Mouse (Mus musculus) pancreas, adult 10 weeks (tissue): ENCODE measurements around the gene Ppp1ca. TPM values are rescaled to one million over a fixed set of nuclear protein-coding genes. Genes with fewer than 3 reads are reported as not detected.

Source experiments
- polyA plus RNA-seq: library from polyadenylated mRNA; stranded (reverse); fragments of 350-450 nt; fragmentation: Illumina TruSeq; extraction: RNeasy Lipid Tissue Mini Kit (QIAGEN cat#74804); gene quantifications from one replicate; pipeline ENCODE4 v1.2.3, GENCODE M21; 2015; ENCODE audit warnings: low read depth, low replicate concordance; ENCODE audit not compliant: insufficient read depth

The Ppp1ca gene
- polyA plus RNA-seq = 54.4 TPM

DNA sequence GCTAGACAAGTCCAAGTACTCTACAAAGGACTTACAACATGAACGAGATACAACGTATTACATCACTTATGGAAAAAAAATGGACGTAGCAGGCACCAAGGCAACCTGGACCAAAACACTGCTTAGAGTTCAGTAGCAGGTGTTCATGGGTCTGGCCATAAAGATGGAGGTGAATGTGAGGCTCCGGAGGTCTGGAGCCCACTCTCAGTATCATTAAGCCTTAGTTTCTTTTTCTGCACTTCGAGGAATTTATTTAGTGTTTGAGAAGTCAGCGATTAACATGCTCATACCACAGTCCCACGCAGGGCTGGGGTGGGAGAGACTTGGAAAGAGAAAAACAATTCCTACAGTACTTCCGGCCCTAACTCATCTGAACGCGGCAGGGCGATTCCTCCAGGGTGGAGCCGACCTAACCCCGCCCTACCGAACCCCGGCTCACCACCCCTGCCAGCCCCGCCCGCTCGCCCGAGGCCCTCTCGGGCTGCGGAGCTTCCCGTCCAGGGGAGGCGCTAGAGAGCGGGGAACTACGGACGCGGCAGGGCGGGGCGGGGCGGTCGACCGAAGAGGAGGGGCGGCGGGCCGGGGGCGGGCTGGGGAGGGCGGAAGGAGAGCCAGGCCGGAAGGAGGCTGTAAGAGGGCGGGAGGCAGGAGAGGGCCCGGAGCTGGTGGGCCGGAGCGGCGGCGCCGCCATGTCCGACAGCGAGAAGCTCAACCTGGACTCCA, at the start of gene Ppp1ca:
TSS of gene Ppp1ca (plus strand) at position 538 of the 723 bp plus-strand sequence.

DNA sequence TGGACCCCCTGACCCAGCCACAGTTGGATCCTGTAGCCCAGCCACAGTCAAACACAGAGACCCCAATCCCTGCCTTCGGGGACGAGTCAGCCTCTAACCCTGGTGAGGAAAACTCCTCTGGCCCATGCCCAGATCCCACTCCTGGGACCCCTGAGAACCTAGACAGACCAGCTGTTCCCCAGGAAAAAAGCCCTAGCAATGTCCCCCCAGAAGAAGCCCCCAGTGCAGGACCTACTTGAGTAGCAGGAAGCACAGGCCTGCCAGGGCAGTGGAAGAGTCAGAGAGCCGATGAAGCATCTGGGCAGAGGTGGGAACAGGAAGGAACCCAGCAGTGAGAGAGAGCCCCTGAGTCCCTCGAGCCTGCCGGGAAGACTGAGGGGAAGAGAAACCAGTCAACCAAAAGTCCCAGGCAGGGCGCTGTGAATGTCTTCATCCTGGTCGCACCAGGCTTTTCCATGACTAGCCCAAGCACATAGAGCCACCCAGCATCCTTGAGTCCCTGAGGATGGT, 48.1 kb upstream of the Ppp1ca start, which contains the start of gene Cabp4:
TSS of gene Cabp4 (minus strand) at position 275 of the 510 bp plus-strand sequence.

DNA sequence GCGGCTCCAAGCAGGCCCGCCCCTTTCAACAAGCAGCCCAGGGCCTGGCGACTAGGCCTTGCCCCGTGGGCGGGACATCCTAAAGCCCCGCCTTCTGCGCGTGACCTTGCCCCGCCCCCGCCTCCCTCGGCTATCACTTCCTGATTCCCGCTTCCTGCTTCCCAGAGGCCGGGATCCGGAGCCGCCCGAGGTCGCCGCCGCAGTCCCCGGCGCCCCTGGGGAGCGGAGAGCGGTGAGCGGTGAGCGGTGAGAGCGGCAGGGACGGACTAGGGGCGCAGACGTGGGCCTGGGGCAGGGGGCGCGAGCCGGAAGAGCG, 43.4 kb upstream of the Ppp1ca start, which contains the start of gene Coro1b:
TSS of gene Coro1b (plus strand) at position 129 of the 316 bp plus-strand sequence.

DNA sequence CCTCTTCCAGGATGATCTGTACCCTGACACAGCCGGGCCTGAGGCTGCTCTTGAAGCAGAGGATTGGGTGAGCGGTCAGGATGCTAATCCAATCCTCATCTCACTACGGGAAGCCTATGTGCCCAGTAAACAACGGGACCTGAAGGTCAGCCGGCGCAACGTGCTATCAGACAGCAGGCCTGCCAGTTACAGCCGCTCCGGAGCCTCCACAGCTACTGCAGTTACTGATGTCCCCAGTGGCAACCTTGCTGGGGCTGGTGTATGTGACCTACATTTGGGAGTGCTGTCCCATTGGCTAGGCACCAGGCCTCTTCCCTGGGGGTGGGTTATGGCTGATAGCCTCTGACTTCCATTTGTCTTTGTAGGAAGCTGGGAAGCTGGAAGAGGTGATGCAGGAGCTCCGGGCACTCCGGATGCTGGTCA, 38.6 kb upstream of the Ppp1ca start, which contains the start of gene Ptprcap:
TSS of gene Ptprcap (plus strand) at position 373 of the 423 bp plus-strand sequence.

DNA sequence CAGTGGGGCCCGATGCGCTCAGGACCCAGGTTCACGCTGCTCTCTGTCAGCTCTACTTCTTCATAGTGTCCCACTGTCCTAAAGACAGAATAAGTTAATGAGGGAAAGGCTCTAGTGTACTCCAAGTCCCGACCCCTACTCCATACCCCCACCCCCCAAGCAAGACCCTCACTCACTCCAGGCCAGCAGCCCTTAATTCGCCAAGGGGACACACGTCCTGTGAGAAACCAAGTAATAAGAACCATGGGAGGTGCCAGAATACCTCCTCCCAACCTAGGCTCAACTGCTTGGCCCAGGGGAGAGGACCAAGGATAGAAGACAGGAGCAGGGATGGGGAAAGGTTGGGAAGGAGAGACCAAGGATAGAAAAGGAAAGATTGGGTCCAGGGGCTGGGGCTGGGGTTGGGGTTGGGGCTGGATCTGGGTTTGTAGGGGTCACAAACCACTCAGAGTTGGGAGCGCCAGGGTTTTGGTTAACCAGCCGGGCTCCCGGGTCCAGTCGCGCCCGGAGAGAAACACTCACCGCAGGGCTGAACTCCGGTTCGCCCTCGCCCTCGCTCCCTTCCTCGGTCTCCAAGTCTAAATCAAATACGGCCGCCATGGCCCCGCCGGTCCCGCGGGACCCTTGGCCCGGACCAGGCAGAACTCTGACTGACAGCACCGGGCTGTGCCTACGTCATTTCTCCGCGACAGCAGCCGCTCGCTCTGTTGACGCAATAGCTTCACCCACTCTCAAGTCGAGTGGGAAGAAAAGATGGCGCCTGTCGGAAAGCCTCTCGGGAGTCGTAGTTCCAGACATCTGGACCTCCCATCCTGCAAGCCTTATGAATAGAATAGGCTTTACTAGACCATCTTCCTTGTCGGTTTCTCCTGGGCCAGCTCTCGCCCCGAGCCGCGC, 29.0 kb upstream of the Ppp1ca start, which contains the start of gene Rps6kb2:
TSS of gene Rps6kb2 (minus strand) at position 709 of the 897 bp plus-strand sequence.

DNA sequence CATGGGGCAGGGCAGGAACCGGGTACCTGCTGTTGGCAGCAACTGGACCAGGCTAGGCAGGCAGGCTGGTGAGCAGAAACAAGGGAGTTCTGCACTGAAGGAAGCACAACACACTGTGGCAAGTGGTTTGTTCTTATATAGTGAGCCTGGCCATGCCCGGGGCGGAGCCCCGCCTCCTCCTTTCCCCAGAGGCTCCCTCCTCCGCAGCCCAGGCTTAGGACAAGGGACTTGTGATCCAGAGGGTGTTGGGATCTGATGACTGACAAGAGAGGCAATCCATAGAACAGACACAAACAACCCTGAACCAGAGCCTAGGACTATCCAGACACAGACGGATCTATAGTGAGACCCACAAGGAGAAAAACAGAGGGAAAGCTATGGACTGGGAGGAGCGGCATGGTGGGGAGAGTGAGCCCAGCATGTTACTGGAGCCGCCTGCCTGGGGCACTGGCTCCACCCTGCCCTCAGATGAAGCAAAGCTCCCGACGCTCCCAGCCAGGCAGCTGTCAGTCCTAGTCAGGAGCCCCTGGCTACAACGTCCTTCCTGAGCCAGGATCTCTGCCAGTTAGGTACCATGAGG, 16.4 kb upstream of the Ppp1ca start, which contains the start of gene Carns1:
TSS of gene Carns1 (minus strand) at position 112 of the 580 bp plus-strand sequence.

DNA sequence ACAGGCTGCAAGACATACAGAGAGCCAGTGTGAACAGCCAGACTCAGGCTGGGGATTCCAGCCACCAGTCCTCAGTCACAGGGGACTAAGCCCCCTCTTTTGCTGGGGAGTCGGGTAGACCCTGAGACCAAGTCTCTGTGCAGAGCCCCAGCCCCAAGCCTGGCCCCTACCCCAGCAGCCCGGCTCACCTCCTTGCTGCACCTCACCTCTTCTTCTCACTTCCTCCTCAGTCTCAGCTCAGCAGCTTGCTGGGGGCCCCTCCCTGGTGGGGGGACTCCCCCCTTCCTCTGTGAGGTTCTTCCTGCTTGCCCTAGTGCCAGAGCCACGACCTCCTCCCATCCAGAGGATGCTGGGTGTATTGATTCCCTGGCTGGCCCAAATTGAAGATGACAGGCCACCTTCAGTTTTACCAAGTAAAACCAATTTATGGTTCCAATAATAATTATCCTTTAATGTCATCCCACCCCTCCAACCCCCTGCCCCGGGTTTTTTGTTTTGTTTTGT, 982 bp upstream of the Ppp1ca start, which contains the start of gene Tbc1d10c:
TSS of gene Tbc1d10c (minus strand) at position 454 of the 504 bp plus-strand sequence.

DNA sequence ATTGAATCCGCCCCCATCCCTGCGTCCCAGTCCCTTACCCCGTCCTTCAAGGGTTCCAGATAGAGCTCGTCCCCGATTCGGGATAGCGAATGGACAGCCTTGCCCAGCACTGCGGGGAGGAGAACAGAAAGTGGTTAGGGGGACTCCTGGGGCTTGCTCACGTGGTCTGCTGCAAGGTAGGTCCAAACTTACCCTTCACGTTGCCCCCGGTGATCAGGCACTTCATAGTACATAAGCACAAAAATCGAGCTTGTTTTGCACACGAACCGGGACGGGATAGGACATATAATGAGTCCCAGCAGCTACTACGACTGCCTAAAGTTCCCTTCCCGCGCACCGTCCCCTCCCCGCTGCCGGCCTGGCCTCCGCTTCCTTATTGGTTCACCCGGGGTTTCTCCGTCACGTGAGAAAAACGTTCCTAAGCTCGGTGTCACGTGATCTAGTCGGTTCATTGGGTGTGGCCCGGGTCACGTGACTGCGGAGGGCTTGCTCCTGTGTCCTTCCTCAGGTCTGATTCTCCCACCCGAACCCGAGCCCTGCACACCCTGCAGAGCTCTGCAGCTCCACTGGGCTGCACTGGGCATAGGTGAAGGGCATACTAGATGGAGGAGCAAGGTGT, 9.5 kb downstream of the Ppp1ca start, which contains the start of gene Rad9a:
TSS of gene Rad9a (minus strand) at position 372 of the 619 bp plus-strand sequence.

DNA sequence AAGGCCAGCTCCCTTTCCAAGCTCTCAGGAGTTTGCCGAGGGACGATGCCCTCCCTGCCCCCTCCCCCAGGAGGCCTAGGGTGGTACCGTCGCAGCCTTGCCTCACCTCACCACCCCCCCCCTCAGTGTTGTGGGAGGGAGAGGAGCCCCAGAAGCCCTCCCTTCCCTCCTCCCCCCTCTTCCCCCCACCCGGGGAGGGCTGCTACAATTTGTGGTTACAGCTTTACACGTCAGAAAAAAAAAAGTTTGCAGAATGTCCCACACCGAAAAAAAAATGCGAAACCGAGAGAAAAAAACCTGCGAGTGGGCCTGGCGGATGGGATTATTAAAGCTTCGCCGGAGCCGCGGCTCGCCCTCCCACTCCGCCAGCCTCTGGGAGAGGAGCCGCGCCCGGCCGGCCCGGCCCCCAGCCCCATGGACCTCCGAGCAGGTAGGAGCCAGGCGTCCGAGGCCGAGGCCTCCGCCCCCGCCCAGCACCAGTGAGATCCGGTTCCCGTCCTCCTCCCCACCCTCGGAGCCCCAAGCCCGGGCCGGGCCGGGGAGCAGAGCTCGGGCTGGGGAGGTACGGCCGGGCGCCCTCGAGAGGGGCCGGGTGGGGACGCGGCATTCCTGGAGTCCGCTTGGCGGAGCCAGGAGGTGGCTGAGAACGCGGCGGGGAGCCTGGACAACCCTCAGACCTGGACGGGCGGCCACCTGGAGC, 22.4 kb downstream of the Ppp1ca start, which contains the start of the genes Clcf1 and AC109138.7:
TSS of gene Clcf1 (plus strand) at position 168 of the 700 bp plus-strand sequence.
TSS of gene AC109138.7 (plus strand) at position 287 of the 700 bp plus-strand sequence.

DNA sequence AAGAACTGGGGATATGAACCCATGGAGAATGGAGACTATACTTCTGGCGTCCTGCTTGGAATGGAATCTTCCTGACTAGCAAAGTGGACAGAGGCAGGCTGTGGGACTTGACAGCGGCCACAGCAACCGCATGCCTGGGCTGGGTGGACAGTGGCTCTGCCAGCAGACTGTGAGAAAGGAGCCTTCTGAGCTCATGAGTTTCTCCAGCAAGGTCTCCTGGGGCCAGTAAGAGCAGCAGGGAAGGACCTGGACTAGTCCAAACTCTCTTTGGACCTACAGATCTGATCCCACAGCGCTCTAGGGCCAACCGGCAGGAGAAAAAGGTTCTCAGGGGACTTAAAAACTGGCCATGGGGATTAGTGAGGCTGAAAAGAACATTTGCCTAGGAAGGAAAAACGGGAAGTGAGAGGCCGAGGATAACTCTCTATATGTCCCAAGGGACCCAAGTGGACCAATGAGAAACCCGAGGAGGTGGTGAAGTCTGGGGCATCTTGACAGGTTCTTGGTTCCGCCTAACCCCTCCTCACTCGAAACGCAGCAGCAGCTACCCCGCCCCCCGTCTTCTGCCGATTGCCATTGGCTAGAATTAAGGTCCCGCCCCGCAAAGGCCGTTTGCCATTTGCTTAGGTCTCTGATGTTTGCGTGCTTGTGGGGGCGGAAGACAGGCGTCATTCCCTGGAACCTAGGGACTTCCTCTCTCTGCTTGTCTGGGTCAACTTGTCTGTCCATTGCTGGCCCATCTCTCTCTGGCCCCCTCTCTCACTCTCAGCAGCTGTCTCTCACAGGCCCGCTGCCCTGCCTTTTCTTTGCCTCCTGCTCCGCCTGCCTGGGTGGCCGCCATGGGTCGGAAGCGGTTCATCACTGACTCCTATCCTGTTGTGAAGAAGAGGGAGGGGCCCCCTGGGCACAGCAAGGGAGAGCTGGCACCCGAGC, 39.7 kb downstream of the Ppp1ca start, which contains the start of gene Pold4:
TSS of gene Pold4 (plus strand) at position 647 of the 933 bp plus-strand sequence.

Other genes starting within 250 kb of the Ppp1ca start
- not detected for gene Aldh3b3, start 233.4 kb upstream of the Ppp1ca start, polyA plus RNA-seq
- 0.63 TPM for gene Aldh3b2, start 219.7 kb upstream of the Ppp1ca start, polyA plus RNA-seq
- 3.5 TPM for gene Acy3, start 205.5 kb upstream of the Ppp1ca start, polyA plus RNA-seq
- gene Tbx10, start 199.3 kb upstream of the Ppp1ca start, polyA plus RNA-seq = not detected
- 9.6 TPM for gene Nudt8, start 191.5 kb upstream of the Ppp1ca start, polyA plus RNA-seq
- gene Gm49405, start 191.4 kb upstream of the Ppp1ca start, polyA plus RNA-seq = 0.68 TPM
- gene Doc2g, start 188.8 kb upstream of the Ppp1ca start, polyA plus RNA-seq = 5.5 TPM
- gene Ndufv1, start 179.3 kb upstream of the Ppp1ca start, polyA plus RNA-seq = 42.7 TPM
- 449 TPM for gene Gstp1, start 154.1 kb upstream of the Ppp1ca start, polyA plus RNA-seq
- 112 TPM for gene Gstp2, start 146.0 kb upstream of the Ppp1ca start, polyA plus RNA-seq
- gene Gstp3, start 132.5 kb upstream of the Ppp1ca start, polyA plus RNA-seq = not detected
- gene Cabp2, start 110.5 kb upstream of the Ppp1ca start, polyA plus RNA-seq = 118 TPM
- 35.8 TPM for gene Cdk2ap2, start 94.9 kb upstream of the Ppp1ca start, polyA plus RNA-seq
- 10.6 TPM for gene Pitpnm1, start 92.1 kb upstream of the Ppp1ca start, polyA plus RNA-seq
- gene Aip, start 66.2 kb upstream of the Ppp1ca start, polyA plus RNA-seq = 19.1 TPM
- not detected for gene Gpr152, start 52.3 kb upstream of the Ppp1ca start, polyA plus RNA-seq
- gene Cabp4, start 48.0 kb upstream of the Ppp1ca start, polyA plus RNA-seq = not detected
- 31.1 TPM for gene Coro1b, start 43.4 kb upstream of the Ppp1ca start, polyA plus RNA-seq
- gene Ptprcap, start 38.5 kb upstream of the Ppp1ca start, polyA plus RNA-seq = 8.4 TPM
- 31.4 TPM for gene Rps6kb2, start 28.7 kb upstream of the Ppp1ca start, polyA plus RNA-seq
- gene Carns1, start 16.6 kb upstream of the Ppp1ca start, polyA plus RNA-seq = 1.00 TPM
- 0.87 TPM for gene Tbc1d10c, start 781 bp upstream of the Ppp1ca start, polyA plus RNA-seq
- 2.1 TPM for gene Rad9a, start 9.6 kb downstream of the Ppp1ca start, polyA plus RNA-seq
- 2.8 TPM for gene Clcf1, start 22.2 kb downstream of the Ppp1ca start, polyA plus RNA-seq
- not detected for gene AC109138.7, start 22.3 kb downstream of the Ppp1ca start, polyA plus RNA-seq
- gene Pold4, start 39.8 kb downstream of the Ppp1ca start, polyA plus RNA-seq = 14.6 TPM
- 23.7 TPM for gene Ssh3, start 77.1 kb downstream of the Ppp1ca start, polyA plus RNA-seq
- gene Ankrd13d, start 91.1 kb downstream of the Ppp1ca start, polyA plus RNA-seq = 1.0 TPM
- gene Grk2, start 114.2 kb downstream of the Ppp1ca start, polyA plus RNA-seq = 33.0 TPM
- 13.1 TPM for gene Kdm2a, start 206.2 kb downstream of the Ppp1ca start, polyA plus RNA-seq
- gene Rhod, start 247.4 kb downstream of the Ppp1ca start, polyA plus RNA-seq = 1.5 TPM